Mouse (Mus musculus) liver, adult (tissue): ENCODE measurements around the gene Dnaaf5.

Experiments
- GATA4 ChIP-seq: IDR thresholded peaks from 2 replicates; pipeline ENCODE4 v1.6.1; 2014; ENCODE audit warnings: mild to moderate bottlenecking, low read length; ENCODE audit not compliant: insufficient replicate concordance

Dnaaf5 gene

DNA sequence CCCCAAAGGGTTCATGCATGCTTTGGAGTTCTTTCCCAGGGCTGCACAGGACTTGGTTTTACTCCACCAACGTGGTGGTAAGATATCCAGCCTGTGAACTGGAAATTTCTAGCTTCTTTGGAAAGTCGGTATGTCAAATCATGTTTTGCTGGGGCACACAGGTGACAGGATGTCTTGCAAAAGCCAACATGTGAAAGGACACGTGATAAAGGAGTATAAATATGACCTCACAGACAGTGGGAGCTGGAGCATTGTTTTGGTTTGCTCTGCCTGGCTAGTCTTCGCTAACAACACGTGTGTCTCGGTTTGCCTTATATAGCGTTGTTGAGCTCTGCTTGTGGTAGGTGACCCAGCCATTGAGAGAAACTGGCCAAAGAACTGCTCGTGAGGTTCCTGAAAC lies 15.5 kb upstream of the Dnaaf5 start:
- no peak for TF ChIP-seq GATA4

DNA sequence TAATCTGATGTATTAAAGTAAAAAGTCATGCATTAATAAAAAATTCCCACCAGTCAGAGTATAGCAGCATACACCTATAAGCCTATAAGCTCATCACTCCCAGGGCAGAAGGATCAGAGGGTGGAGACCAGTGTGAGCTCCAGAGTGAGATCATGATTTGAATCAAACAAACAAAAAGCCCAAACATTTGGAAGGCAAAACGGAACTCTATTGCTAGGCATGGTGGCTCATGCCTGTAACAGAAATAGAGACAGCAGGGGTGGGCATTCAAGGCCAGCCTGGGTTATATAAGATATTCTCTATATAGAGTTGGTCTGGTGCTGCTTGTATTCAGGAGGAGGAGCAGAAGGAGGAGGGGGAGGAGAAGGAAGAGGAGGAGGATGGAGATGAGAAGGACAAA lies 13.7 kb upstream of the Dnaaf5 start:
- TF ChIP-seq GATA4, result no peak

DNA sequence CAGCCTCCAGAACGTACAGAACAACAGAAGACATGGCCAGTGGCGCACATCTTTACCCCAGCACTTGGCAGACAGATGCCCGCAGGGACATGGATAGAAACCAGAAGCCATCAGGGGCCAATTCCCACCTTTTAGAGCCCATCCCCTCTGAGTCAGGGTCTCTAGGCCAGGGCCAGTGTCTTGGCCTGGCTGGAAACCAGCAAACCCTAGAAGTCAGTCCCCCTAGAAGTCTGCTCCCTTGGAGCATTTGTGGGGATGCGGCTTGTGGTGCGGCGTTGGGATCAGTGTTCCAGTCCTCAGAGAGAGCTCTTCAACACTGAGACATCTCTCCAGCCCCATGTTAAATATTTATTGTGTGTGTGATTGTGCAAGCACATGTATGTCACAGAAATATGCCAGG lies 12.8 kb upstream of the Dnaaf5 start:
- TF ChIP-seq GATA4, result no peak

DNA sequence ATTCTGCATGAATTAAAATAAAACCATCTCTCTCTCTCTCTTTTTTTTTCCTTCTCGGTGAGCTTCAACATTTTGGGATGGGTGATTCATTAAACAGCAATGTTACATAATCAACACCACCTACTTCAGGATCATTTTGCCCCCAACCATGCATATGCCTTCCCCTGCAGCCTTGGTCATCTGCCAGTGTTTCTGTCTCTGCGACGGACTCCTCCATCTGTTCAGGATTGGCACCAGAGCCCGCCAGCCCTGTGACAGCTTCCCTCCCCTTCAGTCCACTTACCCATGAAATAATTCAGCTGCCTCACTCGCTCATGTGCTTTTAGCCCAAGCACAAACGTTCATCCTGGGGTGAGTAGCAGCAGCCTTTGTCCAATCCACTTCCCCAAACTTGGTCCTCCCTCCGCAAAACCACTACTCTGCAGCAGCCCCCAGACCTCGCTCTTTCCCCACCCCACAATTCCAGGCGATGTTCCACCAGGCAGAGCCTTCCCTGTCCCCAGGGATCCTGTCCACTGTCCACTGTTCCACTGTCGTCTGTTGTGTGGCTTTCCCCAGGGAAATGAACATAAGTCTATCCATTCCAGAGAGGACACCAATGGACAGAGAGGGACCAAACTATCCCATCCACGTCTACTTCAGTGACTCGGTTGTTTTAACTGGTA lies 11.6 kb upstream of the Dnaaf5 start:
- no peak for TF ChIP-seq GATA4

DNA sequence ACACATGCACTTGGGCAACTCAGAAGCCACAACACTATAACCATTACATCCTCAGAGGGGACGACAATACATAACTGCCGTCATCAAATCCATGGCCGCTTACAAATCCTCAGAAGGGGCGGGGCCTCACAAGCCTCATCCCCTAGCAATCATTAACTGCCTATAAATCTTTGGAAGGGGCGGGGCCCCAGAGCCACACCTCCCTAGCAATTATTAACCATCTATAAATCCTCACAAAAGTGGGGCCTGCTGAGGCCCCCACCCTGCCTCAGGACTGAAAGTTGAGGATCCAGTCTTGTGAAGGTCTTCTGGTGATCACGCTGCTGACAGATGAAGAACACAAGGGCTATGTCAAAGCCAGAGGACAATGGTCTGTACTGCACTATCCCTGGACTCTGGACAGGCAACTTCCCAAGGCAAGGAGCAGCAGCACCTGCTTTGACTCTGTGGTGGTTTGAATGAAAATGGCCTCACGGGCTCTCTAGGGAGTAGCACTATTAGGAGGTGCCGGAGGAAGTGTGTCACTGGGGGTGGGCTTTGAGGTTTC lies 11.0 kb upstream of the Dnaaf5 start:
- no peak for TF ChIP-seq GATA4

DNA sequence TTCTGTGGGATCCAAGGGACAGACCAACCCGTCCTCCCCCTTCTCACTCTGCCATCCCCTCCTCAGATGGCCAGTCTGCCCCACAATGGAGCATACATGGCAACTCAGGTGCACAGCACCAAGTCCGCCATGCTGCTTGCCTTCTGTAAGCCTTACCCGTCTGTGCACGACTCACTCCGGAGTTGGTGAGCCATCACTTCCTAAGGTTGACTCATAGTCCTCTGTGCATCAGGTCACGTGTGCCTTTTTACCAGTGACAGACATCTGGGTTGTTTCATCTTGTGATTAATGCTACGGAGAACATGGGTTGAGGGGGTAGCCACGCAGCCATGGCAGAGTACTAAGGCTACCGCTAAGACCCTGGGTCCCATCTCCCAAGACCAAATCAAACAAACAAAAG lies 9.4 kb upstream of the Dnaaf5 start:
- TF ChIP-seq GATA4, result no peak

DNA sequence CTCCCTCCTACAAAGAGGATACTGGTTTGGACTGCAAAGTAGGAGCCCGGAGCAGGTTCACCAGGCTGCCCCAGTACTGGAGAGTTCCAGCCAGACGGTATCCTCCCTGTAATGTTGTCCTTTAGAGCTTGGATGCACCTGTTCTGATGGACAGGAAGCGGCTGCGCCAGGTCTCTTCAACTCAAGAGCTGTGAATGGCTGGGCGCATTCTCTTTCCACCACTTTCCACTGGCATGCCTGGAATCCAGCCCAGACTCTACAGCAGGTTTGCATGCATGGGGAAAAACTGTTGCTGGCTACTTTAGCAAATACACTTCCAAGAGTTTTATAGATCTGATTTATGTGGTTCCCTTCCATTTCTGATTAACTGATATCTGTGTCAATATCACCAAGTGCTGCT lies 8.7 kb upstream of the Dnaaf5 start:
- TF ChIP-seq GATA4, result no peak

DNA sequence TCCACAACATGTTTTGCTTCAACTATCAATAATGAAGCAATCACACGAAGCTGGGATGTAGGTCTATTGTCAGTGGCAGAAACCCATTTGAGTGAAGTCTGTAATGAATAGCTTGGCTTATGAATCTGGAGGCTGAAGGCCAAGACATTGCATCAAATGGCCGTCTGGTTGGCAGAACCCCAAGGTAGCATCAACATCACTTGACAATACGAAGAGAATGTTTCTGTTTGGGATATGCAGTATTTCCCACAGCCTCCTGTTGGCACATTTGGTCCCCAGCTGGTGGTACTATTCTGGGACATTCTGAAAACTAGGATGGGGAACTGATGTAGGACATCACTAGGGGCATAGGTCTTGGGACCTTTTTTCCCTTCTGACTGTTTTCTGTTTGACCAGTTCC lies 6.1 kb upstream of the Dnaaf5 start:
- no peak for TF ChIP-seq GATA4

DNA sequence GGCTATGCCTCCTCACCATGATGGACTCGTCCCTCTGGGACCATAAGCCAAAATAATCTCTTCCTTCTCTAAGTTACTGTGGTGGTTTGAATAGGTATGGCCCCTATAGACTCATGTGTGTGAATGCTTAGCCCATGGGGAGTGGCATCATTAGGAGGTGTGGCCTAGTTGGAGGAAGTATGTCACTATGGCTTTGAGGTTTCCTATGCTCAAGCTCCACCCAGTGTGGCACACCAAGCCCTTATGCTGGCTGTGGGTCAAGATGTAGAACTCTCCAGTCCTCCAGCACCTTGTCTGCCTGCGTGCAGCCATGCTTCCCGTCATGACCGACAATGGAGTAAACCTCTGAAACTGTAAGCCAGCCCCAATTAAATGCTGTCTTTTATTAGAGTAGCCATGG lies 4.3 kb upstream of the Dnaaf5 start:
- TF ChIP-seq GATA4, result no peak

DNA sequence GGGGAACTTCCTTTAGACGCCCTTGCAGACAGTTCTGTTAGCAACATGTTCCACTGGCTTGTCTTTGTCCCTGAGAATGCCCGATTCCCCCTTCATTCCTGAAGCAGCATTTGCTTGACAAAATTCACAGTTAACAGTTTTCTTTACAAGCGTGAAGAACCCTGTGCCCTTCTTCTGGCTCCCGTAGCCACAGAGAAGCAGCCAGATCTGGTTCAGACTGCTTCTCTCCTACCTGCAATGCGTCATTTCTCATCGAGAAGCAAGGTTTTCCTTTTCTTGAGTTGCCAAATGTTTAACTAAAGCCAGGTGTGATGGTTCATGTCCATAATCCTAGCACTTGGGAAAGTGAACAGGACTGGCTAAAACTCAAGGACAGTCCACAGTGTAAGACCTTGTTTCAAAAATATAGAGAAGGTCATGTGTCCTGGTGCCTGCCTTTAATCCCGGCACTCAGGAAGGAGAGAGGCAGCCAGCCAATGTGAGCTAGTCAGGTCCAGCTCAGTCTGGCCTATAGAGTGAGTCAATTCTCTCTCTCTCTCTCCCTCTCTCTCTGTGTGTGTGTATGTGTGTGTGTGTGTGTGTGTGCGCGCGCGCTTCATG lies 3.4 kb upstream of the Dnaaf5 start:
- TF ChIP-seq GATA4, result no peak

DNA sequence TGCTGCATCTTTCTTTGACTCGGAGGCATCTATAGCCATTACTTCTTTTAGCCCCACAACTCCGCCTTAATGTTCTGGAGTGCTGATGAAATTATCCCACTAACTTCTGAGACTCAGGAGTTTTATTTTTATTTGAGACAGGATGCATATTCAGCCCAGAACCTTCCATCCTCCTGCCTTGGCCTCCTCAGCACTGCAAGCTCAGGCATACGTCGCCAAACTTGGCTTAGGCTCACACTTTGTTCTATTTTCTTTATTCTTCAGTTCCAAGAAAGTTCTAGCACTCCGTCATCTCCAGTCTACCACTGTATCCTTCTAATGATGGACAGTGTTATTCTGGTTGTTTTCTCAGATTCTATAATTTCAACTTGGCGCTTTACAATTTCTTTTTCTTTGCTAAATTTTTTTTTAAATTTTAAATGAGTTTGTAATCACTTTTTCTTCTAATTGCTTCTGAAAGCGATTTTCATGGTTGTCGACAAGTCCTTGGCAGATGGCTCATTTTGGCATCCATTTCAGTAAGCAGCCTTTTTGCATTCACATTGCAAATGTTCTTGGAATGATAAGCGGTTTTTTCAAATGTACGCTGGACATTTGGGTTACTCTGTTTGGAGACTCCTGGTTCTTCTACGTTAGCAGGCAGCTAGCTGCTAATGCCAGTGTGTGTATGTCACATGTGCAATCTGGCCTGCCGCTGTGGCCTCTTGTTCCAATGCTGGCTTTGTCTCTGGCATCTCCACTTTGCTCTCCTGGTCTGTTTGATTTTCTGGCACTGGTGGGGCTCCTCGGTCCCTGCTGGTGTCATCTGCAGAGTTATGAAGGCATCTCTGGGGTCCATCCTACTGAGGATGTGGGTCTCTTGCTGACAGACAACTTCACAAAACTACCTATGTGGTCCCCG lies 2.6 kb upstream of the Dnaaf5 start:
- TF ChIP-seq GATA4, result no peak

DNA sequence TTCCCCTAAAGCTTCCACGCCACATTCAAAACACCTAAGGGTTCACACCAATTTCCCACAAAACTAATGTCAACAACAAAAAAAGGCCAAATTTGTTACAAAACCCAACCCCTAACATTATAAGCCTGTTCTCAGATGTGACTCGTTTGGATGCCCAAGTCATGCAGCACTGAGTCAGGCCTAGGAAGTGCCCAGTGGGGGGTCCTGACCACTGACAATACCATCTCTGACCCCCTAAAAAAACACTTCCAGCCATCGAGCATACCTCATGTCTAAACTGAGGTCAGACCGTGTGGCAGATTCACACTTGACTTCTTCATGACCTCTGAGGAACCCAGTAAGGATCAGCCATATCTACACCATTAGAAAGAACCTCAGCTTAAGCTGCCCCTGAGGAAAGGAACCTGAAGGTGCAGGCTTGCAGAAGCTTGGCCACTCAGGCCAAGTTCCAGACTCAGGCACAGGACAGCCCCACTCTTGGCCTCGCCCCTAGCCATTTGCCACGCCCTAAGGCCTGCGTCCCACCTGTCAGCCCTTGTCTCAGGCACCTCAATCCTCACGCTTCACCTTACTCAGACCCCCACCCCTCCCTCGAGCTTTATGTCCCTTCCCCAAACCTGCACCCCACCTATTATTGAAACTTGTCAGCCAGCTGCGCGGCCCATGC lies 884 bp upstream of the Dnaaf5 start:
- TF ChIP-seq GATA4, result no peak

DNA sequence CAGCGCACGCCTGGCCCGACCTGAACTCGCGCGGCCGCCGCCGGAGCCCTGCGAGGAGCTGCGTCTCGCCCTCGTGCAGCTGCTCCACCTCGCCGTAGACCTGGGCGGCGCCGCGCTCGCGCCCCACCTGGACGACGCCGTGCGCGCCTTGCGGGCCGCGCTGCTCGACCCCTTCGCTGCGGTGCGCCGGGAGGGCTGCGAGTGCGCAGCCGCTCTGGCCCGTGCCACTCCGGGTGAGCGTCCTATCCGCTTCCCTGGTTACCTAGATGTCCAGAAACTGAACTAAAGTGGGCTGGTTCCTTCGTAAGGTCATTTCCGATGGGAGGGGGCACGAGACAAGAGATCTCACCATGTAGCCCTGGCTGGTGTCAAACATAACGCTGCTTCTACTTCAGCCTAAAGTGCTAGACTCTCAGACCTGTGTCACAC lies 594 bp downstream of the Dnaaf5 start:
- no peak for TF ChIP-seq GATA4

DNA sequence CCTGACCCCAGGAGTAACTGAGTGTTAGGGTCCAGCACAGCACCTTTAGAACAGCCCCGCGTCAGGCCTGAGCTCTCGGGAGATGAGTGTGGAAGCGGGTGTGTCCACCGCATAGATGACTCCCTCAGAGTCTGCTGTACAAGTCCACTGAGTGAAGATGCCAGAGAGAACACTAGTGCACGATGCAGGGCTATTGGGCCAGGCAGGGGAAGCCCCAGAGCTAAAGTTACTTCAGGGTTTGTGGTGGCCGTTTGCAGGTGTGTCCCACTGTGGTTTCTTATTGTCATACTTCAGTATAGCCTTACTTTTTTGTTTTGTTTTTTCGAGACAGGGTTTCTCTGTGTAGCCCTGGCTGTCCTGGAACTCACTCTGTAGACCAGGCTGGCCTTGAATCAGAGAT lies 10.9 kb downstream of the Dnaaf5 start:
- no peak for TF ChIP-seq GATA4

DNA sequence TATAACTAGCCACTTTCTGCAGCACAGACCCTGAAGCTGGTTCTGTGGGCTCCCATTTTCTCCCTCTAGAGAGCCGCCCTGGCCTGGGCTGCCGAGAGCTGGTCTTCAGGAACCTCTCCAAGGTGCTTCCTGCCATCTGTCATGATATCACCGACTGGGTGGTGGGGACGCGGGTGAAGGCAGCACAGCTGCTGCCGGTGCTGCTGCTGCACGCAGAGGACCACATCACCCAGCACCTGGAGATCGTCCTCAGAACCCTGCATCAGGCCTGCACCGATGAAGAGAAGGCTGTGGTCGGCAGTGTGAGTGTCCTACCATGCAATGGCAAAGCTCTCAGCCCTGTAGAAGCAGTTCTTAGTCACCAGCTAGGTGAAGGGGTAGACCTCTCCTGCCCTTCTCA lies 11.6 kb downstream of the Dnaaf5 start:
- TF ChIP-seq GATA4, result no peak
